Mouse (Mus musculus): ENCODE data around the gene Tpsg1. TPM values are rescaled to one million over a fixed set of nuclear protein-coding genes. Genes with fewer than 3 reads are reported as not detected.

Gene Tpsg1
- polyA plus RNA-seq, 1 experiment from 2014 or later = 0.63 TPM

DNA sequence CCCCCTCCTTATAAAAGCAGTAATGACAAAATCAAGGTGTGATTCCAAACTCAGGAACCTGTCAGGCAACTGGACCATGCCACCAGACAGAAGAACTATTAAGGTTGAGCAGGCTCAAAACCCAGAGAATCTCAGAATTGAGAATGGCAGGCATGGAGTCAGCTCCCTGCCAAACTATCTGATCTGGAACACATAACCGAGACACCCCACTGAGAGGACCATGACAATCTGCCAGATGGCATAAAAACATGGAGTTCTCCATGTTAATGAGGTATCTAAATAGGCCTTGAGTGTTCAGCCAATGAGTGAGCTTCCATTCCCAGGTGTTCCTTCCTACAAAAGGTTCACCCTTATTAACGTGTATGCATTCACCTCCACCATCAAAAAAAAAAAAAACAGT is 7.8 kb upstream of the Tpsg1 start:
- ATAC-seq (ENCODE audit: insufficient number of reproducible peaks, low FRiP score, low TSS enrichment, low read depth) = no peak
- 66% methylated on average over 2 of the region's 2 CpGs for WGBS
- Histone ChIP-seq H3K9ac (ENCODE audit: low read length) (no peak overlapping the region), H3K27ac (replicated peaks; ENCODE audit: low read depth, low read length) (no peak overlapping the region), H3K27me3 (ENCODE audit: control insufficient read depth, insufficient read depth, low read length) (no peaks in the 10 kb centered on the region), H3K36me3 (ENCODE audit: control insufficient read depth, insufficient read depth, low read length) (no peaks in the 10 kb centered on the region), H3K4me1 (ENCODE audit: control insufficient read depth, insufficient read depth, low read length) (no peaks in the 10 kb centered on the region), H3K4me2 (ENCODE audit: low read depth, severe bottlenecking) (no peak overlapping the region), H3K9me3 (ENCODE audit: control insufficient read depth, low read length) (no peaks in the 10 kb centered on the region), H3K4me3 (ENCODE audit: low read depth, low read length) (no peak overlapping the region)
- no peak for DNase-seq (ENCODE audit: low spot score)

DNA sequence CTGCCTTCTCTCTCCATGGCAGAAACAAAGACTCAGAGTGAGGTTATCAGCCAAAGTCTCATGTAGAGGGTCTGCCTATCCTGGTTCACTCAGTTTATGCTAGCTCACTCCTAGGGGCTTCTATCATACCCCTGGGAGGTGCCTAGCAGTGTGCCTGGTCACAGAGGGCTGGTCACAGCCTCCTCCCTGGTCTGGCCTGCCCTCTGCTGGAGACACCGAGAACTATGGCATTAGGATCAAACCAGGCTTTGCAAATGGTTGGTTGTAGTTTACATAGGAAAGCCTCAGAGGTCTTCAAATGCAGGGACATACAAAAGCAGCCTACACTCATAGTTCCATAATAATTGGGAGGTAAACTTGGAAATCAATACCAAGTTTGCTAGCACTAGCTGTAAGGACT is 5.3 kb upstream of the Tpsg1 start:
- 3% methylated on average over 1 of the region's 1 CpGs for WGBS
- Histone ChIP-seq H3K27me3 (ENCODE audit: control insufficient read depth, insufficient read depth, low read length) (no peaks in the 10 kb centered on the region), H3K4me3 (ENCODE audit: low read depth, low read length) (no peak overlapping the region), H3K4me1 (ENCODE audit: control insufficient read depth, insufficient read depth, low read length) (no peaks in the 10 kb centered on the region), H3K4me2 (ENCODE audit: low read depth, severe bottlenecking) (no peak overlapping the region), H3K27ac (replicated peaks; ENCODE audit: low read depth, low read length) (no peak overlapping the region), H3K9ac (ENCODE audit: low read length) (no peak overlapping the region), H3K9me3 (ENCODE audit: control insufficient read depth, low read length) (no peaks in the 10 kb centered on the region), H3K36me3 (ENCODE audit: control insufficient read depth, insufficient read depth, low read length) (no peaks in the 10 kb centered on the region)
- DNase-seq (ENCODE audit: low spot score) (peak; percentile 69), ATAC-seq (ENCODE audit: insufficient number of reproducible peaks, low FRiP score, low TSS enrichment, low read depth) (no peak)

DNA sequence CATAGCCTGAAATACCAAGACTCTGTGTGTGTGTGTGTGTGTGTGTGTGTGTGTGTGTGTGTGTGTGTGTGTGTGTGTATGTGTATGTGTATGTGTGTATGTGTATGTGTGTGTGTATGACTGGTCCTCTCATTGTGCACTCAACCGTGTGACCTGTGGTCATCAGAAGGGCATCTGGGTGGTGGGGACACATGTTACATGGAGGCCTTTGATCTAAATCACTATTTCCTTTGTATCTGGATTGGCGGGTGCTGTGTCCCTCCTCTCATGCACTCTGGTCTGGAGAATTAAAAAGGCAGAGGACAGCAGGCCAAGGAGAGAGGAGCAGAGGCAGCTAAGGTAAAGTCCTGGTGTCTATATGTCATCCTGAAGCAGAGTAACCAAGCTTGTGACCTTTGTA is 3.1 kb upstream of the Tpsg1 start, which contains the start of gene Tpsb2:
Tpsb2 (plus strand) TSS at position 301 of the 400 bp plus-strand sequence.
- Histone ChIP-seq H3K27me3 (ENCODE audit: control insufficient read depth, insufficient read depth, low read length) (no peaks in the 10 kb centered on the region), H3K36me3 (ENCODE audit: control insufficient read depth, insufficient read depth, low read length) (no peaks in the 10 kb centered on the region), H3K27ac (replicated peaks; ENCODE audit: low read depth, low read length) (no peak within 1 kb of the TSS), H3K4me1 (ENCODE audit: control insufficient read depth, insufficient read depth, low read length) (no peaks in the 10 kb centered on the region), H3K9ac (ENCODE audit: low read length) (no peak within 1 kb of the TSS), H3K9me3 (ENCODE audit: control insufficient read depth, low read length) (no peaks in the 10 kb centered on the region), H3K4me2 (ENCODE audit: low read depth, severe bottlenecking) (no peak within 1 kb of the TSS), H3K4me3 (ENCODE audit: low read depth, low read length) (no peak within 1 kb of the TSS)
- DNase-seq (ENCODE audit: low spot score) = no peak
- ATAC-seq (ENCODE audit: insufficient number of reproducible peaks, low FRiP score, low TSS enrichment, low read depth) = no peak
- 62% methylated on average over 2 of the region's 2 CpGs for WGBS

DNA sequence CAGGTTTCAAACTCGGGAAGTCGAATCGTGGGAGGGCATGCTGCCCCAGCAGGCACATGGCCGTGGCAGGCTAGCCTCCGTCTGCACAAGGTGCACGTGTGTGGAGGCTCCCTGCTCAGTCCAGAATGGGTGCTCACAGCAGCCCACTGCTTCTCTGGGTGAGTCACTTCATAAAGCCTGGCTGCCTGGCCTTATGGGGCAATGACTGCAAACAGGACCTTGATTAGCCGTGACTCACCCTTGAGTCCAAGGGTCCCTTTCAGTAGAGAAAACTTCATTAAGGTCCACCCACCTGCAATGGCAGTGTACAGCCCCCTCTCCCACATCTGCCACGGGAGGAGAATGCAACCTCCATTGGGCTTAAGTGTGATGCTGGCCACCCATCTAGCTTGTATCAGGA is 3.4 kb downstream of the Tpsg1 start:
- Histone ChIP-seq H3K36me3 (ENCODE audit: control insufficient read depth, insufficient read depth, low read length) (no peaks in the 10 kb centered on the region; the same call in 1 of the 2 replicates), H3K9ac (ENCODE audit: low read length) (no peak overlapping the region), H3K27me3 (ENCODE audit: control insufficient read depth, insufficient read depth, low read length) (no peaks in the 10 kb centered on the region), H3K9me3 (ENCODE audit: control insufficient read depth, low read length) (no peaks in the 10 kb centered on the region), H3K4me1 (ENCODE audit: control insufficient read depth, insufficient read depth, low read length) (no peaks in the 10 kb centered on the region), H3K4me3 (ENCODE audit: low read depth, low read length) (no peak overlapping the region), H3K27ac (replicated peaks; ENCODE audit: low read depth, low read length) (no peak overlapping the region), H3K4me2 (ENCODE audit: low read depth, severe bottlenecking) (no peak overlapping the region)
- ATAC-seq (ENCODE audit: insufficient number of reproducible peaks, low FRiP score, low TSS enrichment, low read depth) (no peak), DNase-seq (ENCODE audit: low spot score) (no peak)
- 77% methylated on average over 8 of the region's 8 CpGs for WGBS

DNA sequence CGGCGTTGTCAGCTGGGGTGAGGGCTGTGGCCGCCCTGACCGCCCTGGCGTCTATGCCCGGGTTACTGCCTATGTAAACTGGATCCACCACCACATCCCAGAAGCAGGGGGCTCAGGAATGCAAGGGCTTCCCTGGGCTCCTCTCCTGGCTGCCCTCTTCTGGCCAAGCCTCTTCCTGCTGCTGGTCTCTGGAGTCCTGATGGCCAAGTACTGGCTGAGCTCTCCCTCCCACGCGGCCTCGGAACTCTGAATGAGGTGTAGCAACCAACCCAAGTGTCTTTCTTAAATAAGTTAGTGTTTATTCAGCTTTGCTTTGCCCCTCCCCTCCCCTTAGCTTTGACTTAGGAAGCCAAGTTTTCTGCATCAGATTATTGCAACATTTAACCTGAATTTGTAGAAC is 4.9 kb downstream of the Tpsg1 start:
- Histone ChIP-seq H3K9ac (ENCODE audit: low read length) (no peak overlapping the region), H3K36me3 (ENCODE audit: control insufficient read depth, insufficient read depth, low read length) (no peaks in the 10 kb centered on the region; the same call in 1 of the 2 replicates), H3K4me1 (ENCODE audit: control insufficient read depth, insufficient read depth, low read length) (no peaks in the 10 kb centered on the region), H3K4me3 (ENCODE audit: low read depth, low read length) (no peak overlapping the region), H3K27ac (replicated peaks; ENCODE audit: low read depth, low read length) (no peak overlapping the region), H3K27me3 (ENCODE audit: control insufficient read depth, insufficient read depth, low read length) (no peaks in the 10 kb centered on the region), H3K9me3 (ENCODE audit: control insufficient read depth, low read length) (no peaks in the 10 kb centered on the region), H3K4me2 (ENCODE audit: low read depth, severe bottlenecking) (no peak overlapping the region)
- DNase-seq (ENCODE audit: low spot score) (peak; percentile 47), ATAC-seq (ENCODE audit: insufficient number of reproducible peaks, low FRiP score, low TSS enrichment, low read depth) (no peak)
- WGBS = 45% methylated on average over 9 of the region's 9 CpGs

DNA sequence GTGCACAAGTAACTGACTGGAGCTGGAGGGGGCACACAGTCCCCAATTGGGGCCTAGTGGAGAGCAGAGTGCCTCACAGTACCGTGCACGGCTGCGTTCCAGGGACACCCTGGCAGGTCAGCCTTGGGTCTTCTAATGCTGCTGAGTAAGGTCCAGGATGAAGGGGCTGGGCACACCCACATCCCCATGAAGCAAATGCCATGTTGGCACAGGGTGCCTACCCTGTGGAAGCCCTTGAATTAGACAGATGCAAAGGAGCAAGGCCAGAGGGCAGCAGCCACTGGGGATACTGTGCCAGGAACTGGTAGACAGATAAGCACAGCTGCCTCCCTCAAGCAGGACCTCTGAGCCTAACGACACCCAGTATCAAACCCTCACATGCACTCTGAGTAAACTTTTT is 25.5 kb downstream of the Tpsg1 start:
- ATAC-seq (ENCODE audit: insufficient number of reproducible peaks, low FRiP score, low TSS enrichment, low read depth) (no peak), DNase-seq (ENCODE audit: low spot score) (no peak)
- 93% methylated on average over 4 of the region's 4 CpGs for WGBS
- Histone ChIP-seq H3K27ac (replicated peaks; ENCODE audit: low read depth, low read length) (no peak overlapping the region), H3K4me3 (ENCODE audit: low read depth, low read length) (no peak overlapping the region), H3K27me3 (ENCODE audit: control insufficient read depth, insufficient read depth, low read length) (no peaks in the 10 kb centered on the region), H3K9ac (ENCODE audit: low read length) (no peak overlapping the region), H3K4me1 (ENCODE audit: control insufficient read depth, insufficient read depth, low read length) (peaks cover 11% of the 10 kb centered on the region; the same call in 1 of the 2 replicates), H3K9me3 (ENCODE audit: control insufficient read depth, low read length) (no peaks in the 10 kb centered on the region), H3K36me3 (ENCODE audit: control insufficient read depth, insufficient read depth, low read length) (no peaks in the 10 kb centered on the region), H3K4me2 (ENCODE audit: low read depth, severe bottlenecking) (no peak overlapping the region)

DNA sequence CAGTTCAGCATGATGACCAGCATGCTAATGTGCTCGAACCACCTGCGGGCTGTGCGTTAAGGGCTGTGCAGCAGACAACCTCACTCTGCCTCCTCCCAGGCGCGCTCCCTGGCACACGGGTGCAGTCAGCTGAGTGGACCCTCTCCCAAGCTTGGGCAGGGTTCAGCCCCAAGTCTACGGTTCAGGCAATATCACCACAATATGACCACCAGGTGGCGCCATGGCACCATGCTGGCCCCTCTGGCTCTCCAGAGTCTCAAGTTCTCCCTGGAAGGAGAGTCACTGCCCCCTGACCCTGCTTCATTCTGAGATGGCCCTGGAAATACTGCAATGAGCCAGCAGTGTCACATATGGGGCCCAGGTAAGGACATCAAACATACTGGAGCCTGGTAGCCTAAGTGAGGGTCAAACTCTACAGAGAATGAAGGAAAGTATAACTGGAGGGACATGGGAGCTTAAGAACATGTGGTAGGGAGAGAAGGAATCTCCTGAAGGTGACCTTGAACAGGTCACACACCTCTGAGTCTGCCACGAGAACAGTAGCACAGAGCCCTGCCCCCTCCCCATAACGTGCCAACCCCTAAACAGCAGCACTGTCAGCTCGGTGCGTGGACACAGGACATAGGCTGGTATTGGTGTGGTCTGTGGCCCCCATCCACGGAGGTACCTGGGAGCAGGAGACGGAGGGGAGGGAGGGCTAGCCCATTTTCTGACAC is 28.9 kb downstream of the Tpsg1 start:
- 28% methylated on average over 14 of the region's 14 CpGs for WGBS
- Histone ChIP-seq H3K9me3 (ENCODE audit: control insufficient read depth, low read length) (no peaks in the 10 kb centered on the region), H3K9ac (ENCODE audit: low read length) (0 out of 2 replicates have a peak overlapping the region, but pooled peaks have one; percentile 7), H3K27me3 (ENCODE audit: control insufficient read depth, insufficient read depth, low read length) (no peaks in the 10 kb centered on the region), H3K4me2 (ENCODE audit: low read depth, severe bottlenecking) (no peak overlapping the region), H3K36me3 (ENCODE audit: control insufficient read depth, insufficient read depth, low read length) (no peaks in the 10 kb centered on the region), H3K4me3 (ENCODE audit: low read depth, low read length) (no peak overlapping the region), H3K4me1 (ENCODE audit: control insufficient read depth, insufficient read depth, low read length) (peaks cover 11% of the 10 kb centered on the region; the same call in 1 of the 2 replicates), H3K27ac (replicated peaks; ENCODE audit: low read depth, low read length) (no peak overlapping the region)
- peak; percentile 94 for DNase-seq (ENCODE audit: low spot score)
- ATAC-seq (ENCODE audit: insufficient number of reproducible peaks, low FRiP score, low TSS enrichment, low read depth) = peak; percentile 28; the same call in 1 of the 2 replicates

DNA sequence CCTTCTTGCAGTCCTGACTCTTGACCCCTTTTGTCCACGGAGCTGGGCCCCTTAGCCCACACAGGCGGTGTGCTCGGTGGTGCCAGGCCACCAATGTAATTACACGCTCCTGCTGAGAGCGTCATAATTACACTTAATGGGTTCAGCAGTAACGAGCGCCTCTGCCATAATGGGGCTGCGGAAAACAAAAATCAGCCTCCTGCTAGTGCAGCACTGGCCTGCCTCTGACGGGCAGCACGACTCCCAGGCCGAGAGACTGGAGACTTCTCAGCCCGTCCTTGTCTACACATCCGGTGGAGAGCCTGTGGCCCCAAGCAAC is 29.4 kb downstream of the Tpsg1 start:
- Histone ChIP-seq H3K4me2 (ENCODE audit: low read depth, severe bottlenecking) (no peak overlapping the region), H3K4me3 (ENCODE audit: low read depth, low read length) (no peak overlapping the region), H3K9me3 (ENCODE audit: control insufficient read depth, low read length) (no peaks in the 10 kb centered on the region), H3K36me3 (ENCODE audit: control insufficient read depth, insufficient read depth, low read length) (no peaks in the 10 kb centered on the region), H3K27me3 (ENCODE audit: control insufficient read depth, insufficient read depth, low read length) (no peaks in the 10 kb centered on the region), H3K4me1 (ENCODE audit: control insufficient read depth, insufficient read depth, low read length) (peaks cover 11% of the 10 kb centered on the region; the same call in 1 of the 2 replicates), H3K27ac (replicated peaks; ENCODE audit: low read depth, low read length) (no peak overlapping the region), H3K9ac (ENCODE audit: low read length) (no peak overlapping the region)
- DNase-seq (ENCODE audit: low spot score) = no peak
- ATAC-seq (ENCODE audit: insufficient number of reproducible peaks, low FRiP score, low TSS enrichment, low read depth) = no peak
- WGBS = 24% methylated on average over 13 of the region's 13 CpGs

DNA sequence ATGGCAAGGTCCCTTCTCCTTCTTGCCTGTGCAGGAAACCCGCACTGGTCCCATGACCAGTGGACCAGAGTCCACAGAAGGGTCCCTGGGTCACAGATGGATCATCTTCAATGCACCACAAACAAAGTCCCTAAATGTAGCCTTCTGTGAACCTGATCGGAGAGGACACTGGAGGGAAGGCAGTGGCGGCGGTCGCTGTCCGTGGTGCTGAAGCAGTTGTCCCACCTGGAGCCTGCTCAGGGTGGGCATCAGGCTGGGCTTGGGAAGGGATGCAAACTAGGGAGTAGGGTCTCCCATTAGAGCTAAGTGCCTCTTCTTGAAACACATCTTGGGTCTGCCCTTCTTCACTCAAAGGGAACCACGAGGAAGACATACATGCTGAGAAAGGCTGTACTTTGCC is 31.4 kb downstream of the Tpsg1 start:
- Histone ChIP-seq H3K36me3 (ENCODE audit: control insufficient read depth, insufficient read depth, low read length) (no peaks in the 10 kb centered on the region), H3K4me3 (ENCODE audit: low read depth, low read length) (no peak overlapping the region), H3K27ac (replicated peaks; ENCODE audit: low read depth, low read length) (no peak overlapping the region), H3K27me3 (ENCODE audit: control insufficient read depth, insufficient read depth, low read length) (no peaks in the 10 kb centered on the region), H3K4me1 (ENCODE audit: control insufficient read depth, insufficient read depth, low read length) (peaks cover 25% of the 10 kb centered on the region), H3K9me3 (ENCODE audit: control insufficient read depth, low read length) (no peaks in the 10 kb centered on the region), H3K4me2 (ENCODE audit: low read depth, severe bottlenecking) (no peak overlapping the region), H3K9ac (ENCODE audit: low read length) (no peak overlapping the region)
- peak; percentile 89 for DNase-seq (ENCODE audit: low spot score)
- WGBS = 4% methylated on average over 7 of the region's 7 CpGs
- ATAC-seq (ENCODE audit: insufficient number of reproducible peaks, low FRiP score, low TSS enrichment, low read depth) = no peak
